Mouse (Mus musculus) ES-Bruce4 (cell line): ENCODE results near the gene Banf1.

ENCODE experiments used
- CTCF ChIP-seq: IDR thresholded peaks from one replicate; pipeline ENCODE4 v1.8.1; 2011; ENCODE audit warnings: low read depth, low read length
- EP300 ChIP-seq: IDR thresholded peaks from 2 replicates; pipeline ENCODE4 v1.6.1; 2011; ENCODE audit warnings: low read depth, low read length; ENCODE audit not compliant: insufficient read depth

GRCm38 (mm10) chr19:5334741-5335140, 32.2 kb downstream of the Banf1 start:
- TF ChIP-seq CTCF (no peak), EP300 (no peak)
